Mouse (Mus musculus) gastrocnemius, postnatal 36 days (tissue): Measurements from ENCODE around the gene Lmo7. TPM values are rescaled to one million over a fixed set of nuclear protein-coding genes. Genes with fewer than 3 reads are reported as not detected.
A peak's percentile ranks its signal among the peaks of the same experiment; 100 is the strongest.

Experiments
- DNase-seq, 2 experiments: peaks; one replicate each; pipeline ENCODE4 v3.0.0; 2022
- intact Hi-C: fragments of 180-260 bp; cut with DNase I; formaldehyde crosslinking; loops from one replicate; pipeline ENCODE4 v1.15.1; 2025
- total RNA-seq, 2 experiments: library from RNA; stranded (reverse); gene quantifications; 2 replicates each; pipeline ENCODE4 v1.2.3; 2021

Gene Lmo7
- total RNA-seq, 2 experiments from 2014 or later: 50.4 to 65.3 TPM

DNA sequence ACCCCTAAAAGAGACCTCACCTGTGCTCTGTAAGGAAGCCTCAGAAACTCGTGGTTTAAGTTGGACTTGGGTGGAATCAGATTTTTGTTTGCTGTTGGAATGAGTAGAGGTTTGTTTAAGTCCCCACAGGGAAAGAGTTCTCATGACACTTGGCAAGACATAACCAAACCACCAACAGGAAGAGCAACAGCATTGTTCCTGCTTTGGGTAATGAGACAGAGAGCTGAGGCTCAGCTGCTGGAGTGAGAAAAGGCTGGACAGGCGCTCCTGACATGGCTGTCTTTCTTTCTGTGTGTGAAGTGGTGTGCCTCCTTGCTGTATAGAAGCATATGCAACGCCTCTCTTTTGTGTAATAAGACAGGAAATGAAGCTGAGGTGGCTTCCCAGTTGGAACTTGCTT is 132.3 kb downstream of the Lmo7 start:
- no peak for DNase-seq
- intact Hi-C loops: no loop called here

DNA sequence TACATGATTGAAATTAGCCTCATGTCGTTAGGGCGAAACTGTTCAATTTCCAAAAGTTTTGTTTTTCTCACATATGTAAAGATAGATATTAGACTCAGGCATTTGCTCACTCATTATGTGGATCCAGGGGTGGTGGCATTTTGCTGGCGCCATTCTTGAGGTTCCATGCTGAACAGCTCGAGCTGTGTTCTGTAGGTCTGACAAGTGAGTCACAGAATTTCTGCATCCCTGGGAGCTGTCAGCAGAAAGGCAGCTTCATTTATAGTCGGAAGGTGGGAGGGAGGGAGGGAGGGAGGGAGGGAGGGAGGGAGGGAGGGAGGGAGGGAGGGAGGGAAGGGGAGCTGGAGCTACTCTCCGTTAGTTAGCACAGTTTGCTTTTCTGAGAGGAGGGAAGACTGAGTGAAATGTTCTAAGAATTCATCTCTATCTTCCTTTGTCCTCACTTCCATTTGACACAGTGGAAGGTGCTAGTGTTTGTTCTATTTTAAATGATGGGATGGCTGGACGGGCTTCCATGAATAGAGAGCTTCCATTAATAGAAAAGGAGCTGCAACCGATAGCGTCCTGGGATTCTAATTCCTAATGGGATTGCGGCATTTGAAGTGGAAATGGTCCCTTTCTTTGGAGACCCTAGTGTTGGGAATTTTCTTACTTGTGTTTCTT is 137.4 kb downstream of the Lmo7 start:
- no peak for DNase-seq
- intact Hi-C loops: no loop called here

DNA sequence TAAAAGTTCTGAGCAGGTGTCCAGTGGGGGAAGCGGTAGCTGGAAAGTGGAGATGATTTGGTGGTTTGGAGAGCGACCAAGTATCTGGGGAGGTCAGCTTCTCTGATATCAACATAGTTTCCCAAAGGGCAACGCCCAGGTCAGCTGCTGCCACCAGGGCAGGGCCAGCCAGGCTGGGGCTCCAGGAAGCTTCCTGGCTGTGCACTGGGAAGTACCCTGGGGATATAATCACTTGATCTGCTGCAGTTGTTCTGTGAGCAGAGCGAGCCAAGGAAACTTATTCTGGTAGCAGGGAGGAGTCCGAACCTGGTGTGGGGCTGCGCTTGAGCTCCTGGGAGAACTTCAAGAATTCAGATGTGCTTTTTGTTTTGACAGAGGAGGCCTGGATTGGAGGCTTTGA is 139.4 kb downstream of the Lmo7 start:
- DNase-seq: peak; percentile 54 to 59
- intact Hi-C loops: no loop called here

DNA sequence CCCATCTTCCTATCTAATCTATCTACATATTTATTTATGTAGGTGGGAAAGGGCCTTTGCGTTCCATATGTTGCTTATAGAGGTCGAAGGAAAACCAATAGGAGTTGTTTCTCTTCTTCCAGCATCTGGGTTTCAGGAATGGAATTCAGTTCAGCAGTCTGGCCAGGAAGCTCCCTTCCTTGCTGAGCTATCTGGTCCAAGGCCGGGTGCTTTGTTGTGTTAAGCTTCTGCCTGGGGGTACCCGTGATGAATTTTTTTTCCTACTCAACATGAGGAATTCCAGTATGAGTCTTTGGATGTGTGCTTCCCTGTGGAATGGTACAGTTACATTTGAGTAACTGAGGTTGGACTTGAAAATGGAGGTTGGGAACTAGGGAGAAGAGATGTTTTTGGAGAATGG is 139.9 kb downstream of the Lmo7 start:
- no peak for DNase-seq
- intact Hi-C loops: no loop called here

DNA sequence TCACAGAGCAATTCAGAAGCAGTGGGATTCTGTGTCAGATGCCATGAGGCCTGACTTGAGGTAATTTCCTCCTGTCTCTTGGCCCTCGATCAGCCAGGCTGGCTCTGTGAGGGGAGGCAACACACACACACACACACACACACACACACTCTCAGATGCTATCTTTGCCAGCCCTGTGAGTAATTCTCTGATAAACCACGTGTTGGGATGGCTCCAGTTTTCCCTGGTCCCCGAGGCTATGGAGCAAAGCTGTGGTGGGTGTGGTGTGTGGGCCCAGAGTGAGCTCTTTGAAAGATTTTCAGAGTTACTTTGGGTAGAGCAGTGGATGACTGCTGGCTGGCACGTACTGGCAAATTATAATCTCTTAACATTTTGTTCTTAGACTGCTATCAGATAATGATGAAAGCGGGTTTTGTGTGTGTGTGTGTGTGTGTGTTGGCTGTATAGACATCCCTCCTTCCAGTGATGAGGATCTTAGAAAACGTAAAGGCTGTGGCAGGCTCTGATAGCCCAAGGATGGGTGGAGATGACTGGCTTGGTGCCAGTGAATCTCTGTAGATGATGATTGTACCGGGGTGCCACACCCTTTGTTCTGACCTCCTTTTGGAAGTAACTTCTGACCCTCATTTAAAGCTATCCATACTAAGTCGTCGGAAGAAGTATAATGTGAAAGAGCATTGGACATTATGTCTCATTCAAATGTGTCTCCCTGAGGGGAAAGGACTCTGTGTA is 140.6 kb downstream of the Lmo7 start:
- intact Hi-C loops: no loop called here
- DNase-seq: no peak

DNA sequence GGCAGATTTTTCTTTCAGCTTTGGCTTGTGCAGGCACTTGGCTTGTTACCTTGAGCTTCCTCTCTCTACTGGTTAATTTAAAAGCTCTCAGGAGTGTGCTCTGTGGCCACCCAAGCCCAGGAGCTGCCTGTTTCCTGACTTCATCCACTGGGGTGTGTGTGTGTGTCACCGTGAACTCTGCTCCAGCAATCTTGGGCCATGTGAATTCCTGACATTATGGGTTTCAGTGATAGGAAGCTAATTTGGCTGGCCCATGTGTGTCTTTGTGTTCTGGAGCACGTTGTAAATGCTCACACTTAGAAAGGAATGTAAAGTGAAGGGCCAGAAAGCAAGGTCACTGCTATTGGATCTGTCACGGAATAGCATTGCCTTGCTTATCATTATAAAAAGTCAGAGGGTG is 143.1 kb downstream of the Lmo7 start:
- intact Hi-C loops: no loop called here
- no peak for DNase-seq

DNA sequence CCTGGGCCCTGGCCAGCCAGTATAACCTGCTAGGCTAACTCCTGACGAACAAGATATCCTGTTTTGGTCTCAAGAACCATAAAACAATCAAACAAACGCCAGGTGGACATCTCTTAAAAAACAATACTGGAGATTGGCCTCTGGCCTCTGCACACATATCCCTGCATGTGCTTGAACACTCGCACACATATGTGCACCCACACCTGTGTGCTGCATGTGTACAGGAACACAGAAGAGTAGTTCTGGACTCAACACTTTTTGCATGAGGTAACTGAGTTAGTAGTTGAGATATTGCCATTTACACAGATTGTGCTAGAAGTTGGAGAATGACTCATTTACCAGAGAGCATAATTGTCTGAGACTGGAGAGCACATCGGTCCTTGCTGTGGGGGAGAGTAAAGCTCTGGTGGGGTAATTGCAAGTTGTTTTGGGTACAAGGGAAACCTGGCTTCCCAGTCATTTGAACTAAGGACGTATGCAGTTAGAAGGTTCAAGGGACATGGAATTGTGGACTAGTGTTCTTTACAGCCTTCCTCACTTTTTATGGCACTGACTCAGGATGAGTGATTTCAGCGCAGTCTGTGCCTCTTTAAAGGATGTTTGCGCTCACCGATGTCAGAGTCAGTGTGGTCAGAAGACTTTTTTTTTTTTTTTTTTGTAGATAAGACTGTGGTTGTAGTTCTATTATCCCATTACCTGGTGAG is 148.7 kb downstream of the Lmo7 start:
- no peak for DNase-seq
- intact Hi-C loops: no loop called here

DNA sequence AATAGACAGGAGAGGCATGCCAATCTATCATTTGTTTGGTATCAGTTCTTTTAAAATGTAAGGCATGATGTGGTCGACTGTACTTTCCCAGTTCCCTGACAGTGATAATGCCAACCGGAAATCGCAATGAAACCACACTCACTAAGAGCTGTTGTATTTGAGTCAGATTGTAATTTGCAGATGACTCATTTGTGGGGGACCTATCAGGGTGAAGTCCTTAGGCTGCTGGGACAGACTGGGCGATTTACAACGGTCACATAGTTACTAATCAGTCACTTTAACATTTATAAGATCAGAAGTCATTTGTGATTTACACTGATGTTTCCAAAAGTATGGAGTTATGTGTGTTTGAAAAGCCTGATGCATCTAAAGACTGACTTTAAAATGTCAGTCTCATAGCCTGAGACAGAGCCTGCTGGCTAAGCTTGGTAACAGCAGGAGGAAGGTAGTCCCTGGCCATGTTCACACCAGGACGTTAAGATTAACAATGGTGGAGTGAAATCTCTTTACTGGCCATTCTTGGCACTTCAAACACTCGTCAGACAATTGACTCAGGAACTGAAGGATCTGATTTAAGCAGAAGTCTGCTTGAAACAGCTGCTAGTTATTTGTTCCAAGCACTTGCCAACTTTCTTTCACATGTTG is 149.4 kb downstream of the Lmo7 start:
- intact Hi-C loops: no loop called here

DNA sequence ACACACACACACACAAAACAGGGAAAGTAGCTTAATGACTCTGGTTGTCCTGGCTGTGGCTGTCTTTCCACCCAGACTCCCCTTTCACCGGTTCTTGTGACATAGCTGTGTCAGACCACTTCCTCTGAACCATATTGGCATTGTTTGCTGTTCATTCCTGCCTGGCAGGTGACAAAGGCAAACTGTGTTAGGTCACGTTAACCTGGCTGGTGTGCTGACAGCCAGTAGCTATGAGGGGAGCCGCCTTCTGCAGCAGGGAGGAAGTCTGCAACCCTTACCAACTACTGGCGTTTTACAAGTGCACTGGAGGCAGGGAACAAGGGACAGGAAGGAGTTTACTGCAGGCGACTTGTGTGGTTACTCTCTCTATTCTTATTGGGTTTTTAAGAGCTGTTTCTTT is 153.2 kb downstream of the Lmo7 start:
- DNase-seq: no peak
- intact Hi-C loops: no loop called here

More for the DNA sequence above, 149.4 kb downstream of the Lmo7 start:
- DNase-seq: no peak

DNA sequence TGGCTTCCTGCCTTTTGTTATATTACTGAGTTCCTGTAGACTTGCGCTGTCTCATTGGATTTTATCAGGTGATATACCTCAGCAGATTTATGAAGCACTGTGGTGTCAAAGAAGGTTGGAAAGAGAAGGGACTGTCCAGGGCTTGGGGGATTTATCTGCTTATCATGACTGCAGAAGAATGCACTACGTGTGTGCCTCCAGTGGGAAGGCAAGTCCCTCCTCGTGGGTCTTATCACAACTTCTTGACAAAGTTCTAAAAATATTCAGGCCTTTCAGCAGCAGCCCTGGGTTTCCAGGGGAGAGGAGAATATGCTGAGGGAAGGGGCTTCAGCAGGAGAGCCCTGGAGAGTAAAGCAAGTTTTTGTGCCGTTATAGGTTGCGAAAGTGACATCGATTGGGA is 154.0 kb downstream of the Lmo7 start:
- intact Hi-C loops: no loop called here

DNA sequence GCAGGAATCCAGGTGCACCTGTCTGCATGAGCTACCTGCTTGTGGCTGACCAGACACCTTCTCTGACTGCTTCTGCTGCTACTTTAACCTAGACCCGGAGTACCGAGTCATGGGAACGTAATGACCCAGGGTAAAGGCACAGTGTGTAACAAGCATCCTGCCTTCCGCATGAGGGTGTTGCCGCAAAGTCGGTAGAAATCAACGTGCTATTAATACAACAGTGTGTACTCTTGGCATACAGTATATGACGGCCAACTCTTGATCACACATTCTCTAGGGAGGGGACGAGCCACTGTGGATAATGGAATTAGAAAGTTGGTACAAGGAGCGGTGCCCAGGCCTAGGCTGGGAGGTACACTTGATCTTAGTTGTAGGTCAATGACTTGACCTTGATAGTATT is 156.6 kb downstream of the Lmo7 start:
- intact Hi-C loops: no loop called here
- DNase-seq: no peak

More for the DNA sequence above, 154.0 kb downstream of the Lmo7 start:
- no peak for DNase-seq

DNA sequence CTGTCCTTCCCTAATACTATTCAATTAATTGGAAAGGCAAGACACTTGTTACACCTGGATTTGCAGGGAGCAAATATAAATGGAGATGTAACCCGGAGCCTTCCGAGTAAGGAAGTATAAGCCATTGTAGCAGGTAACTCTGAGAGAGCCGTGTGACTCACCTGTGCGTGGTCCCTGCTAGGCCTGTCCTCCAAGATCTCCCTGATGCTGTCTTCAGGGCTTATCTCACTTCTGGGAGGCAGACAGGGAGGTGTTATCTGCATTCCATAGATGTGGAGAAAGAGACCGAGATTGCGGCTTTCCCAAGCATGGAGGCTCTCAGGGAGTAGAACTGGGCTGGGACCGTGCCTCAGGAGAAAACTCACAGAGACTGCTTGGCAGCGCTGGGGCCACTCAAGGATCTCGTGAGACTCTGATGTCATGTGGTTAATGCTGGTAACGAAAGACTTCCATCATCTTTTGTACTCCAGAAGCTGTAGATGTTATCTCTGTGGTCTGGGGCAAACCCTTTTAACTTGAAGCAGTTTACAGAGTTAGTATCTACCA is 162.2 kb downstream of the Lmo7 start:
- intact Hi-C loops: no loop called here
- no peak for DNase-seq

DNA sequence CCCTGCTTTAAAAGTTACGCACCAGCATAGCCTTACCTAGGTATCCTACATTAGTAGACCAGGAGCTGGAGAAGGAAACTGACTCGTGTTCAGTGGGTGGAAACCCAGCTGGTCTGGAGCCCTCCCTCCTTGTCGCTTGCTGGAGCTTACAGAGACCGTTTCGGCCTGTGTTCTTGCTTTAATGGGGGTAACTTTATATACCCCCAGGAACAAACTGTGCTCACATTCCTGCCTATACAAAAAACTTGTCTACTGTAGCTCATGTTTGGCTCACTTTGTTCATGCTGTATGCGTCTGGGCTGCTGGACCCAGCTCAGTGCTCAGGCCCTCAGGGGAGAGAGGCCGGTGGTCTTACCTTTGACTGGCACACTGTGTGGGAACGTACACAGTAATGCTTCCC is 162.7 kb downstream of the Lmo7 start:
- DNase-seq: no peak
- intact Hi-C loops: no loop called here

DNA sequence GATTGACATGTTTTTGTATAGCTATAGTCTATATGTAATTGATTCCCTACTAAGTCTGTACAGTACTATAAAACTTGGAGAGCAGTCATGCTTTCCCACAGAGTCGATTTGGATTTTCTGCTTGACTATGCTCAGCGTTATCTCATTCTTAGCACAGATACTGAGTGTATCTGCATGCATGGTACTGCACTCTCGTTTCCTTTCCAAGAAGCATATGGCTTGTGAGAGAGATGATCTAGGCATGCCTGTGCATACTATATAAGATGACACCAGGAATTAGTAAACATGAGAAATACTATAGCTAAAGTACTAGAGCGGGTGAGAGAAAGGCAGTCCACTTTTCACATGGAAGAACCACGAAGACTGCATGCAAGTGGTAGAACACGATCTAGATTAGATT is 163.5 kb downstream of the Lmo7 start:
- intact Hi-C loops: no loop called here
- DNase-seq: no peak

DNA sequence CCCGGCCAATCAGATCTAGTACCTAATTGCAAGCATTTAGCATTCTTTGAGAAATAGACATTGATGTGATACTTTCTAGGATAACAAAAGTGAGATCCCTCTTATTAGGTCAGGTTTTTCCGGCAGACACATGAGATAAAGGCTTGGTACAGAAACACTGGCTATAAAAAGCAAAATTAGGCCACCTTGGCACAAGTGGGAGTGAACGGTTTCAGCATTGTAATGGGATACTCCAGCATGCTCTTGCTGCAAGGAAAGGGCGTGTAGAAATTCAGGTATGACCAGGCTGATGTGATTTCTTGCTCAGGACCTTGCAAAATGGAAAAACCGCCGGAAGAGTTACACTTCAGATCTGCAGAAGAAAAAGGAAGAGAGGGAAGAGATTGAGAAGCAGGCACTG is 168.5 kb downstream of the Lmo7 start:
- intact Hi-C loops: no loop called here
- DNase-seq: no peak

DNA sequence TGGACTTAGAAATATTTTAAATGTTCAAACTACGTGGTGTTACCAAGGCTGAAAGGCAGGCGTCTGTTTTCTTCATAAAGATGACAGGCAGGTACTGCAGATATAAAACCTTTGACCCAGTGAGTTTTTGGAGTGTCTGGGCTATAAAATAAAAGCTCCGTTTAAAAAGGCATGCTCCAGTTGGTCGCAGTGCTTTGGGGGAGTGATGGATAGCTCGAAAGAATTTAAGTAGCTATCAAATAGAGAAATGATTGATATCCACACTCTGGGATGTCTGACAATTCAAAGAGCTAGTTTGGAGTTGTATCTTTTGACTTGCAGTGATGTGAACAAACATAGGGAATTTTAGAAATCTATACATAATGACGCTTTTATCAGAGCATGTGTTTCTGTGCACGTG is 171.7 kb downstream of the Lmo7 start:
- intact Hi-C loops: loop anchor here (5.0 kb wide), 1 partner anchor 119 kb away; no protein-coding TSS in a partner anchor

DNA sequence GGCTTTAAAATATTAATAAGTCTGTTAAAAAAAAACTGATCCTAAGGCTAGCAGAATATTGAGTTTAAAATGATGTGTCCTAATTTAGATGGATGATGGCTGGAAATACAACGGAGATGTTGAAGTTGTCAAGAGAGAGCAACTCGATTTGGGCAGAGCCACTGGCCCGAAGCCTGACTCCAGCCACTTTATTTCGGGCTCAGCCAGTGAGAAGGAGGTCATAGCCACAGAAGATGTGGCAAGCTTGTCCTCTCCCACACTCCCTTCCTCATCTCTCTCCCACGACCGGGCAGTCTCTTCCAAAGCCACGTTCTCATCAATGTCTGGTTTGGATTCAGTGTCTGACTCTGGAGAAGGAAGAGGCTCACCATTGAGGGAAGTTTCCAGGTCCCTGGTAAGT is 172.2 kb downstream of the Lmo7 start:
- intact Hi-C loops: loop anchor here (5.0 kb wide), 1 partner anchor 120 kb away; no protein-coding TSS in a partner anchor
- no peak for DNase-seq

More for the DNA sequence above, 171.7 kb downstream of the Lmo7 start:
- no peak for DNase-seq

DNA sequence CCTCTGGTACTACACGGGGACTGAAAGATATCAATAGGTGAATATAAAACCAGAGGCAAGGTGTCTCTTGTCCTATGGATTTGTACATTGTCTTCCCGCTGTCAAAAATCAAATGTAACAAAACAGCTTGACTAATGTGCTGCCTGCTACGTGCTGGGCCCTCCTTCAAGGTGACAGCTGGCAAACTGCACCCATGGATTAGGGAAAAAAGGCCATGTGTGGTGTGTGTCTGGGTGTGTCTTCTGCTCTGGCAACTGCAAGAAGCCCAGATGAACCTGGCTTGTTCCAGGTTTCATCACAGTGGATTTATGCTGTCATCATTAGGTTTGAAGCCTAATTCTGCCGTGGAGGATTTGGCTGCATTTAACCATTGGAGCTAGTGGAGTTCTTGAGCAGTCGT is 174.0 kb downstream of the Lmo7 start:
- no peak for DNase-seq
- intact Hi-C loops: loop anchor here (5.0 kb wide), 1 partner anchor 121 kb away; no protein-coding TSS in a partner anchor

DNA sequence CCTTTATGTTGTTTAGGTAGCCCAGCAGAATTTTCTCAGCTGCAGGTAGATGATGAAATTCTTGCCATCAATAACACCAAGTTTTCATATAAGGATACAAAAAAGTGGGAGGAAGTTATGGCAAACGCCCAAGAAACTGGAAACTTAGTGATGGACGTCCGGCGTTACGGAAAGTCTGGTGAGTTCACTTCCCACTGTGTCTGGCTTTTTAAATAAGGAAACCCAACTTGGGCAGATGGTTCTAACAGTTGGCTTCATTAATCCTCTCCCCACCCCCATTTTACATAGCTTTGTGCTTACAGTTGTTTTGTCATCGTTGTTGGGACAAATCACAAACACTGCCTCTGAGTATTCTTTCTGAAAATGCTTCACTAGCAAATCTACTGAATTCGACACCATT is 182.2 kb downstream of the Lmo7 start:
- no peak for DNase-seq
- intact Hi-C loops: no loop called here

DNA sequence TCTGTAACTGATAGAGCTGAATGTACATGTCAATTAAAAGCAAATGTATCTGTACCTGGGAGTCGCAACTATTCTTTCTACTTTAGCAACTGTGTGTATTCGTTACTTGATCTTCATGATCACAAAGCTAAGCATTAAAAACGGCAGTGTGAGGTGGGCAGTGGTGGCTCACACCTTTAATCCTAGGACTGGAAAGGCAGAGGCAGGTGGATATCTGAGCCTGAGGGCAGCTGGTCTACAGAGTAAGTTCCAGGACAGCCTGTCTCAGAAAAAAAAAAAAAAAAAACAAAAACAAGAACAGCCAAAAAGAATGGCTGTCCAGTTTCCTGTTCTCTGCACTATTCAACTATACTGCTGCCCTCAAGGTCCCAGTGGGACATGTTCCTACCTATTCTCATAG is 182.6 kb downstream of the Lmo7 start:
- no peak for DNase-seq
- intact Hi-C loops: no loop called here

DNA sequence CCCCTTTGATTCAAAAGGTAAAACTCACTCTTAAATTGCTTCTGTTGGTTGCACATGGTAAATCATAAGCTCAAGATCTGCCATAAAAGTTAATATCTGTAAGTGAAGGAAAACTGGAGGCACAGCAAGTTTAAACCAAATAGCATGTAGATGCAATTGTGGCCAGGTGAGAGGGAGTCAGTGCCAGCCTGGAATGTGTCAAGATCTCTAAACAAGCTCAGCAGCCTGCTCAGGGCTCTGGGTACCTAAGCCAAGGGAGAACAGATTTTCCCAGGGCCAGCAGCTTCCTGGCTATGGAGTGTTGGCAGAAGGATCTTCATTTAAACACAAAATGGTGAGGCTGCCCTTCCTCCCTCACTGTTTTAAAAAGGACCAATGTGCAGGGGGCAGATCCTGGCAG is 184.6 kb downstream of the Lmo7 start:
- intact Hi-C loops: no loop called here
- DNase-seq: no peak
